ENCODE assay signal across 18 mouse cellular contexts in the genomic region with DNA sequence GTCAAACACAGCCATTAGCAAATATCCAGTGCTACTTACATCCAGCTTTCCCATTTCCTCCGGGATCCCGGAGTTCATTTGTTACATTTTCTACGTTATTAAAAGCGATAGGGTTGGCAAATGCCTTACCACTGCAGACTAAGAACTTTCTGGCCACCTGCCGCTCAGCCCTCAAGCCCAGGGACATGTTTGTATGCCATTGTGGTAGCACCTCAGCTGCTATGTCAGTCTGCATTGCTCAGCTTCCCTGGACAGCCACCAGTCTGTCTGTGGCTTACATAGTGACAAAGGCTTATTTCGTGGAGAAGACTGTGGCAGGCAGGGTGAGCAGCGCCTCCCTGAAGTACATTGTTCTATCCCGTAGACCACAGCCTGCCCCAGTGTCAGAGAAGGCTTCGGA.
DNase-seq lines count a peak whose midpoint lies in the region; ATAC-seq and TF ChIP-seq lines count a peak whose summit lies in the region.
"Had no signal": no experiment of that assay in that cellular context is flagged by ENCODE, and none has a peak within 500 bp of the region (broad histone marks: within the 10 kb centered on the region; RNA-seq: fewer than 3 reads in every experiment).

No protein-coding gene starts in this region.

- H3K4me1 ChIP-seq in megakaryocyte, embryonic 14.5 days = peaks cover 3% of the 10 kb centered on the region; the same call in 1 of the 2 replicates
- H3K4me1 ChIP-seq in testis, adult 2 months (ENCODE audit: control insufficient read depth, insufficient read depth, low read length) = peaks cover 4% of the 10 kb centered on the region
- H3K4me1 ChIP-seq: embryonic facial prominence, embryonic 12.5 days; forebrain, embryonic 13.5 days; forebrain, embryonic 15.5 days had no signal

- TF ChIP-seq POLR2A in testis, adult 2 months (IDR thresholded peaks at IDR 0.05; ENCODE audit: control insufficient read depth, low read depth, low read length) = no peak

- no peak overlapping the region for H3K27ac ChIP-seq in testis, adult 2 months (ENCODE audit: control insufficient read depth, insufficient read depth, low read depth, low read length)
- H3K27ac ChIP-seq: embryonic facial prominence, embryonic 10.5 days; embryonic facial prominence, embryonic 12.5 days; forebrain, embryonic 13.5 days; forebrain, embryonic 15.5 days had no signal

- no peaks in the 10 kb centered on the region for H3K36me3 ChIP-seq in megakaryocyte, embryonic 14.5 days (replicated peaks; ENCODE audit: low read length)
- no peaks in the 10 kb centered on the region for H3K36me3 ChIP-seq in testis, adult 2 months (ENCODE audit: control insufficient read depth, insufficient read depth, low read length)
- H3K36me3 ChIP-seq: embryonic facial prominence, embryonic 10.5 days; embryonic facial prominence, embryonic 12.5 days; forebrain, embryonic 15.5 days had no signal

- TF ChIP-seq CTCF in testis, adult 2 months (IDR thresholded peaks at IDR 0.05; ENCODE audit: control insufficient read depth, insufficient read depth, insufficient replicate concordance, low read depth, low read length) = no peak

- ATAC-seq in megakaryocyte, adult 5-6 weeks (ENCODE audit: poor library complexity, severe bottlenecking) = no peak
- ATAC-seq: forebrain, embryonic 13.5 days; forebrain, embryonic 15.5 days; forebrain, postnatal 0 days had no signal

- DNase-seq in testis, postnatal 10 days (ENCODE audit: low spot score) = no peak
- no peak for DNase-seq in adrenal gland, postnatal 25 days
- DNase-seq: adrenal gland, adult 2 months; adrenal gland, postnatal 10 days; adrenal gland, postnatal 36 days; cerebellum, adult 11-12 months; cerebellum, adult 2 months; cerebellum, adult 9-10 months; cerebellum, postnatal 10 days; cerebellum, postnatal 25 days; forebrain, postnatal 0 days had no signal

- no peaks in the 10 kb centered on the region; the same call in 1 of the 2 replicates for H3K9me3 ChIP-seq in megakaryocyte, embryonic 14.5 days
- H3K9me3 ChIP-seq: embryonic facial prominence, embryonic 10.5 days; embryonic facial prominence, embryonic 12.5 days; forebrain, embryonic 15.5 days had no signal

- H3K4me3 ChIP-seq in megakaryocyte, embryonic 14.5 days (replicated peaks) = peak overlapping the region; percentile 14
- peak overlapping the region; percentile 11; the same call in 1 of the 2 replicates for H3K4me3 ChIP-seq in testis, adult 2 months (ENCODE audit: control insufficient read depth, low read depth, low read length)
- H3K4me3 ChIP-seq: embryonic facial prominence, embryonic 10.5 days; embryonic facial prominence, embryonic 12.5 days; forebrain, embryonic 13.5 days; forebrain, embryonic 15.5 days had no signal

- H3K27me3 ChIP-seq in megakaryocyte, embryonic 14.5 days (replicated peaks) = peaks cover 2% of the 10 kb centered on the region
- no peaks in the 10 kb centered on the region for H3K27me3 ChIP-seq in testis, adult 2 months (ENCODE audit: control insufficient read depth, insufficient read depth, low read length)
- H3K27me3 ChIP-seq: embryonic facial prominence, embryonic 12.5 days; forebrain, embryonic 13.5 days; forebrain, embryonic 15.5 days had no signal
